Mouse (Mus musculus) hematopoietic stem cell, adult 5-6 weeks (primary cell): ENCODE data around the gene Ifna12. TPM values are rescaled to one million over a fixed set of nuclear protein-coding genes. Genes with fewer than 3 reads are reported as not detected.
"Not testable (repeated sequence)": the region's sequence is repeated elsewhere in the genome, so short reads cannot be mapped to it uniquely, and the experiment has no call there.

Source experiments
- ATAC-seq, 2 experiments: fragments of 125-278 bp in 1 of 2; replicated peaks in 1 of 2; 2 replicates each; pipeline ENCODE4 v1.8.0; 2016 to 2017; ENCODE audit warnings: inconsistent platforms in 2 of 2, mild to moderate bottlenecking in 2 of 2, moderate number of reproducible peaks in 2 of 2, low read depth in 1 of 2, moderate TSS enrichment in 1 of 2; ENCODE audit not compliant: low FRiP score in 2 of 2, poor library complexity in 2 of 2, severe bottlenecking in 2 of 2, insufficient read depth in 1 of 2, low TSS enrichment in 1 of 2
- total RNA-seq: library from RNA; stranded (forward); fragments of 172-1452, 232-1000 nt; gene quantifications from 2 replicates; pipeline ENCODE4 v1.2.3, GENCODE M21; 2017

The Ifna12 gene
- not detected in 2 replicates for total RNA-seq

- no peak for ATAC-seq
These were observed at the start of gene Ifna12 for GRCm38 (mm10) chr4:88603276-88603675. Ifna12 (minus strand) TSS chr4:88603376.

GRCm38 (mm10) chr4:88644359-88644758 is 41.2 kb upstream of the Ifna12 start, which contains the start of gene Ifna13:
Ifna13 (minus strand) TSS chr4:88644459.
- ATAC-seq = no peak

- ATAC-seq = no peak
These were observed 39.4 kb upstream of the Ifna12 start for GRCm38 (mm10) chr4:88642526-88642925.

GRCm38 (mm10) chr4:88641077-88641831 is 38.1 kb upstream of the Ifna12 start:
- peak; percentile 96 to 98 for ATAC-seq

GRCm38 (mm10) chr4:88640704-88641076 is 37.5 kb upstream of the Ifna12 start:
- 0 out of 4 replicates have a peak, but pooled peaks of 1 of the 2 experiments have one; percentile 7 for ATAC-seq

GRCm38 (mm10) chr4:88634311-88634710 is 31.1 kb upstream of the Ifna12 start, which contains the start of gene C87499:
C87499 (minus strand) TSS chr4:88634411.
- no peak for ATAC-seq

GRCm38 (mm10) chr4:88592285-88592684 is 10.9 kb downstream of the Ifna12 start, which contains the start of gene Ifna9:
Ifna9 (minus strand) TSS chr4:88592385.
- no peak for ATAC-seq

GRCm38 (mm10) chr4:88571698-88572097 is 31.5 kb downstream of the Ifna12 start, which contains the start of gene Ifna14:
Ifna14 (minus strand) TSS chr4:88571798.
- no peak for ATAC-seq

- no peak for ATAC-seq
These were observed 41.4 kb downstream of the Ifna12 start for GRCm38 (mm10) chr4:88561791-88562190.

GRCm38 (mm10) chr4:88558145-88558544 is 45.0 kb downstream of the Ifna12 start, which contains the start of gene Ifna15:
Ifna15 (minus strand) TSS chr4:88558245.
- not testable (repeated sequence) for ATAC-seq

Other genes with a start within 250 kb of the Ifna12 start
- gene Hacd4, start 164.4 kb downstream of the Ifna12 start, total RNA-seq = 25.9 and 33.5 TPM in 2 replicates
- not detected in 2 replicates for gene Ifnb1, start 80.6 kb downstream of the Ifna12 start, total RNA-seq
- gene Ifna15, start 45.1 kb downstream of the Ifna12 start, total RNA-seq = not detected in 2 replicates
- gene Ifna14, start 31.6 kb downstream of the Ifna12 start, total RNA-seq = not detected in 2 replicates
- not detected in 2 replicates for gene Ifna9, start 11.0 kb downstream of the Ifna12 start, total RNA-seq
- not detected in 2 replicates for gene C87499, start 31.0 kb upstream of the Ifna12 start, total RNA-seq
- gene Ifna13, start 41.1 kb upstream of the Ifna12 start, total RNA-seq = not detected in 2 replicates
- gene Ifna16, start 73.5 kb upstream of the Ifna12 start, total RNA-seq = not detected in 2 replicates
- not detected in 2 replicates for gene Ifna2, start 80.5 kb upstream of the Ifna12 start, total RNA-seq
- gene Ifnab, start 88.0 kb upstream of the Ifna12 start, total RNA-seq = not detected in 2 replicates
- gene Gm26566, start 118.4 kb upstream of the Ifna12 start, total RNA-seq = 2.2 TPM in 1 of 2 replicates, not detected in the other
- 101 and 115 TPM in 2 replicates for gene Klhl9, start 119.1 kb upstream of the Ifna12 start, total RNA-seq
- gene Gm13271, start 151.5 kb upstream of the Ifna12 start, total RNA-seq = not detected in 2 replicates
- not detected in 2 replicates for gene Gm13283, start 156.7 kb upstream of the Ifna12 start, total RNA-seq
- gene Gm13290, start 170.5 kb upstream of the Ifna12 start, total RNA-seq = not detected in 2 replicates
- gene Gm13289, start 173.5 kb upstream of the Ifna12 start, total RNA-seq = not detected in 2 replicates
- not detected in 2 replicates for gene Gm13272, start 176.5 kb upstream of the Ifna12 start, total RNA-seq
- gene Ifnz, start 178.8 kb upstream of the Ifna12 start, total RNA-seq = 0.55 TPM in 1 of 2 replicates, not detected in the other
- not detected in 2 replicates for gene Gm13276, start 182.3 kb upstream of the Ifna12 start, total RNA-seq
- gene Gm13277, start 185.3 kb upstream of the Ifna12 start, total RNA-seq = not detected in 2 replicates
- not detected in 2 replicates for gene Gm13278, start 188.2 kb upstream of the Ifna12 start, total RNA-seq
- not detected in 2 replicates for gene Gm13275, start 191.1 kb upstream of the Ifna12 start, total RNA-seq
- not detected in 2 replicates for gene Gm13279, start 194.0 kb upstream of the Ifna12 start, total RNA-seq
- 0.89 TPM in 1 of 2 replicates, not detected in the other for gene Gm13285, start 196.3 kb upstream of the Ifna12 start, total RNA-seq
- not detected in 2 replicates for gene Gm13287, start 199.9 kb upstream of the Ifna12 start, total RNA-seq
- gene Gm13288, start 202.2 kb upstream of the Ifna12 start, total RNA-seq = not detected in 2 replicates
- gene Ifna7, start 212.9 kb upstream of the Ifna12 start, total RNA-seq = not detected in 2 replicates
- gene Ifna11, start 216.6 kb upstream of the Ifna12 start, total RNA-seq = not detected in 2 replicates
- gene Ifna6, start 224.0 kb upstream of the Ifna12 start, total RNA-seq = not detected in 2 replicates
- gene Ifna5, start 232.1 kb upstream of the Ifna12 start, total RNA-seq = not detected in 2 replicates
- not detected in 2 replicates for gene Ifna4, start 238.5 kb upstream of the Ifna12 start, total RNA-seq
- not detected in 2 replicates for gene Ifna1, start 246.7 kb upstream of the Ifna12 start, total RNA-seq